Mouse (Mus musculus) lung, postnatal 36 days (tissue): Measurements from ENCODE around the gene Parva.

ENCODE experiments used
- DNase-seq: peaks from one replicate; pipeline ENCODE4 v3.0.0; 2022; ENCODE audit warnings: mixed read lengths

Gene Parva

GRCm38 (mm10) chr7:112428158-112428535 is 842 bp downstream of the Parva start:
- peak; percentile 94 for DNase-seq

GRCm38 (mm10) chr7:112439846-112440245 is 12.5 kb downstream of the Parva start:
- DNase-seq, result peak; percentile 40

- DNase-seq, result peak; percentile 82
These were observed 17.1 kb downstream of the Parva start for GRCm38 (mm10) chr7:112444152-112444984.

GRCm38 (mm10) chr7:112444985-112445367 is 17.7 kb downstream of the Parva start:
- no peak for DNase-seq

GRCm38 (mm10) chr7:112446498-112446897 is 19.2 kb downstream of the Parva start:
- DNase-seq, result no peak

- DNase-seq, result no peak
These were observed 22.8 kb downstream of the Parva start for GRCm38 (mm10) chr7:112449954-112450700.

GRCm38 (mm10) chr7:112452471-112452870 is 25.2 kb downstream of the Parva start:
- DNase-seq, result no peak

GRCm38 (mm10) chr7:112453805-112454214 is 26.5 kb downstream of the Parva start:
- DNase-seq, result peak; percentile 28

GRCm38 (mm10) chr7:112454380-112454779 is 27.1 kb downstream of the Parva start:
- no peak for DNase-seq

- DNase-seq, result no peak
These were observed 27.6 kb downstream of the Parva start for GRCm38 (mm10) chr7:112454951-112455350.

- DNase-seq, result no peak
These were observed 28.3 kb downstream of the Parva start for GRCm38 (mm10) chr7:112455566-112456110.

- DNase-seq, result no peak
These were observed 30.1 kb downstream of the Parva start for GRCm38 (mm10) chr7:112457373-112457772.

- no peak for DNase-seq
These were observed 30.6 kb downstream of the Parva start for GRCm38 (mm10) chr7:112457920-112458319.

- peak; percentile 54 for DNase-seq
These were observed 31.1 kb downstream of the Parva start for GRCm38 (mm10) chr7:112458440-112458839.

GRCm38 (mm10) chr7:112463074-112463473 is 35.8 kb downstream of the Parva start:
- DNase-seq, result no peak

GRCm38 (mm10) chr7:112465920-112466319 is 38.6 kb downstream of the Parva start:
- DNase-seq, result peak; percentile 53

GRCm38 (mm10) chr7:112466786-112467185 is 39.5 kb downstream of the Parva start:
- DNase-seq, result no peak

GRCm38 (mm10) chr7:112467687-112468111 is 40.4 kb downstream of the Parva start:
- DNase-seq, result peak; percentile 55

GRCm38 (mm10) chr7:112469817-112470216 is 42.5 kb downstream of the Parva start:
- peak; percentile 88 for DNase-seq

- peak; percentile 44 for DNase-seq
These were observed 44.0 kb downstream of the Parva start for GRCm38 (mm10) chr7:112471316-112471715.

GRCm38 (mm10) chr7:112472024-112472707 is 44.9 kb downstream of the Parva start:
- DNase-seq, result no peak

GRCm38 (mm10) chr7:112472708-112473281 is 45.5 kb downstream of the Parva start:
- DNase-seq, result peak; percentile 41
